7 mouse cellular contexts compared by ENCODE assay signal in genomic region chr7:133636738-133637352, GRCm38 (mm10). TPM values are rescaled to one million over a fixed set of nuclear protein-coding genes. Genes with fewer than 3 reads are reported as not detected.
DNase-seq lines count a peak whose midpoint lies in the region; ATAC-seq lines count a peak whose summit lies in the region.

No protein-coding gene starts in this region.

- peak; percentile 89 to 96 for DNase-seq in adrenal gland, adult (ENCODE audit: inconsistent age in 2 of 2, low spot score in 1 of 2)
- DNase-seq in embryo, embryonic 10.5 days (ENCODE audit: low spot score), result peak; percentile 92
- DNase-seq in gastrocnemius, postnatal 25 days, result peak; percentile 74
- DNase-seq in left cerebral cortex, postnatal 25 days (ENCODE audit: low spot score in 2 of 2), result peak; percentile 85 to 94
- DNase-seq in midbrain, embryonic 10.5 days (ENCODE audit: low spot score), result peak; percentile 87
- peak; percentile 96 for DNase-seq in right cerebral cortex, postnatal 4 days

- intact Hi-C loops in left cerebral cortex, postnatal 25 days (cut with DNase I), result loop anchor here (2.0 to 5.0 kb wide), 4 partner anchors 392 to 705 kb away; partner anchors contain the start of genes Ctbp2, Fgfr2 and Zranb1

- peak overlapping the region; percentile 82 for H3K9ac ChIP-seq in intestine, embryonic 15.5 days

- ATAC-seq in intestine, embryonic 15.5 days, result peak; percentile 50

- H3K27ac ChIP-seq in intestine, embryonic 15.5 days, result peak overlapping the region; percentile 91
- peak overlapping the region; percentile 94 for H3K27ac ChIP-seq in midbrain, embryonic 10.5 days (replicated peaks)

- peaks cover 10% of the 10 kb centered on the region for H3K36me3 ChIP-seq in intestine, embryonic 15.5 days
- peaks cover 30% of the 10 kb centered on the region for H3K36me3 ChIP-seq in midbrain, embryonic 10.5 days

- peak overlapping the region; percentile 89 for H3K4me2 ChIP-seq in intestine, embryonic 15.5 days (replicated peaks)

- H3K27me3 ChIP-seq in intestine, embryonic 15.5 days (replicated peaks), result no peaks in the 10 kb centered on the region
- no peaks in the 10 kb centered on the region for H3K27me3 ChIP-seq in midbrain, embryonic 10.5 days (ENCODE audit: low read depth, poor library complexity, severe bottlenecking)

- peaks cover 10% of the 10 kb centered on the region; the same call in 1 of the 2 replicates for H3K4me1 ChIP-seq in intestine, embryonic 15.5 days (replicated peaks)
- H3K4me1 ChIP-seq in midbrain, embryonic 10.5 days, result peaks cover 18% of the 10 kb centered on the region

- 3% methylated on average over 21 of the region's 21 CpGs for WGBS in intestine, embryonic 15.5 days
- WGBS in midbrain, embryonic 10.5 days, result 3% methylated on average over 21 of the region's 21 CpGs

- H3K4me3 ChIP-seq in intestine, embryonic 15.5 days (replicated peaks), result peak overlapping the region; percentile 74
- H3K4me3 ChIP-seq in midbrain, embryonic 10.5 days, result peak overlapping the region; percentile 97

- no peaks in the 10 kb centered on the region for H3K9me3 ChIP-seq in intestine, embryonic 15.5 days
- no peaks in the 10 kb centered on the region for H3K9me3 ChIP-seq in midbrain, embryonic 10.5 days (replicated peaks)

RNA-seq across cellular contexts. Expression of gene Edrf1, which starts 0.5 kb away (rescaled TPM):
- total RNA-seq in gastrocnemius, postnatal 25 days (2021), result 1 to 10 TPM; 7.7 to 9.6 TPM
- polyA plus RNA-seq in intestine, embryonic 15.5 days (2015; fragmentation: Nextera tagmentation; extraction: Ambion mirVana), result 16.9 TPM in 2 replicates
- total RNA-seq in left cerebral cortex, postnatal 25 days (2021), result 10 to 100 TPM; 22.0 to 22.7 TPM
- polyA plus RNA-seq in midbrain, embryonic 10.5 days (2016; fragmentation: Nextera tagmentation; extraction: Ambion mirVana), result 26.0 and 29.1 TPM in 2 replicates

RNA-seq across cellular contexts. Expression of gene Tex36, which starts 34.9 kb away (rescaled TPM):
- not detected for total RNA-seq in gastrocnemius, postnatal 25 days (2021)
- 0.18 TPM in 1 of 2 replicates, not detected in the other for polyA plus RNA-seq in intestine, embryonic 15.5 days (2015; fragmentation: Nextera tagmentation; extraction: Ambion mirVana)
- total RNA-seq in left cerebral cortex, postnatal 25 days (2021), result not detected
- polyA plus RNA-seq in midbrain, embryonic 10.5 days (2016; fragmentation: Nextera tagmentation; extraction: Ambion mirVana), result not detected in 2 replicates

RNA-seq across cellular contexts. Expression of gene Mmp21, which starts 43.0 kb away (rescaled TPM):
- not detected for total RNA-seq in gastrocnemius, postnatal 25 days (2021)
- 0.09 TPM in 1 of 2 replicates, not detected in the other for polyA plus RNA-seq in intestine, embryonic 15.5 days (2015; fragmentation: Nextera tagmentation; extraction: Ambion mirVana)
- total RNA-seq in left cerebral cortex, postnatal 25 days (2021), result not detected
- 0.10 TPM in 1 of 2 replicates, not detected in the other for polyA plus RNA-seq in midbrain, embryonic 10.5 days (2016; fragmentation: Nextera tagmentation; extraction: Ambion mirVana)

Comparison
In these comparisons a context has a peak if more than half of its experiments do, and no peak if none do; other contexts are left out.
1. Peak in every context shown above with its lines: DNase-seq, ATAC-seq, H3K4me3 ChIP-seq and H3K27ac ChIP-seq.